Mouse (Mus musculus) MEL (cell line): ENCODE data around the gene Bmpr1a. TPM values are rescaled to one million over a fixed set of nuclear protein-coding genes. Genes with fewer than 3 reads are reported as not detected.

ENCODE experiments used
- DNase-seq: peaks from one replicate; pipeline ENCODE4 v3.0.0; 2011; ENCODE audit warnings: low read depth, low spot score
- H3K27ac ChIP-seq: 2 replicates; pipeline ENCODE4 v1.5.1; 2012; ENCODE audit warnings: low read depth, mild to moderate bottlenecking, control low read depth, low read length, moderate library complexity; ENCODE audit not compliant: control insufficient read depth
- H3K27me3 ChIP-seq, 2 experiments: fragments of 150-350 bp in 1 of 2; sonication (generic) in 1 of 2; 2 replicates each; pipeline ENCODE4 v1.6.1; 2012; ENCODE audit warnings: low read length in 2 of 2, mild to moderate bottlenecking in 2 of 2, improper control_type of control experiment in 1 of 2, moderate library complexity in 1 of 2; ENCODE audit not compliant: insufficient read depth in 2 of 2, control insufficient read depth in 1 of 2
- H3K36me3 ChIP-seq, 2 experiments: 2 replicates each; pipeline ENCODE4 v1.6.1; 2012 to 2014; ENCODE audit warnings: low read length in 2 of 2, improper control_type of control experiment in 1 of 2, inconsistent platforms in 1 of 2, mild to moderate bottlenecking in 1 of 2; ENCODE audit not compliant: insufficient read depth in 2 of 2, control insufficient read depth in 1 of 2
- H3K4me1 ChIP-seq, 2 experiments: fragments of 150-350 bp in 1 of 2; sonication (generic) in 1 of 2; 2 replicates each; pipeline ENCODE4 v1.6.1; 2012; ENCODE audit warnings: low read length in 2 of 2, improper control_type of control experiment in 1 of 2, mild to moderate bottlenecking in 1 of 2; ENCODE audit not compliant: insufficient read depth in 2 of 2, control insufficient read depth in 1 of 2
- H3K4me3 ChIP-seq, 2 experiments: fragments of 150-350 bp in 1 of 2; sonication (generic) in 1 of 2; 2 replicates each; pipeline ENCODE4 v1.5.1; 2012; ENCODE audit warnings: low read depth in 2 of 2, low read length in 2 of 2, mild to moderate bottlenecking in 2 of 2, moderate library complexity in 2 of 2, control low read depth in 1 of 2, improper control_type of control experiment in 1 of 2; ENCODE audit not compliant: control insufficient read depth in 1 of 2, insufficient read depth in 1 of 2
- H3K79me2 ChIP-seq: 2 replicates; pipeline ENCODE4 v1.6.1; 2012; ENCODE audit warnings: mild to moderate bottlenecking, low read length, moderate library complexity; ENCODE audit not compliant: control insufficient read depth, poor library complexity, insufficient read depth
- H3K9ac ChIP-seq: 2 replicates; pipeline ENCODE4 v1.6.1; 2012; ENCODE audit warnings: low read depth, mild to moderate bottlenecking, control low read depth, low read length, moderate library complexity; ENCODE audit not compliant: control insufficient read depth, poor library complexity, severe bottlenecking
- H3K9me3 ChIP-seq: fragments of 150-350 bp; sonication (generic); replicated peaks from 2 replicates; pipeline ENCODE4 v1.6.1; 2012; ENCODE audit warnings: mild to moderate bottlenecking, low read length, improper control_type of control experiment, moderate library complexity; ENCODE audit not compliant: insufficient read depth
- CHD1 ChIP-seq: IDR thresholded peaks from 2 replicates; pipeline ENCODE4 v1.6.1; 2012; ENCODE audit warnings: low read depth, mild to moderate bottlenecking, inconsistent platforms, low read length, improper control_type of control experiment
- CHD2 ChIP-seq: IDR thresholded peaks from 2 replicates; pipeline ENCODE4 v1.6.1; 2011; ENCODE audit warnings: low read length, improper control_type of control experiment
- CTCF ChIP-seq, 3 experiments: IDR thresholded peaks in 2 of 3; conservative IDR thresholded peaks in 1 of 3; 2 replicates each; pipeline ENCODE4 v1.5.1; 2011 to 2012; ENCODE audit warnings: low read length in 3 of 3, low read depth in 2 of 3, mild to moderate bottlenecking in 2 of 3, improper control_type of control experiment in 1 of 3, inconsistent platforms in 1 of 3, mixed read lengths in 1 of 3, moderate library complexity in 1 of 3; ENCODE audit not compliant: control insufficient read depth in 1 of 3, insufficient read depth in 1 of 3, poor library complexity in 1 of 3, severe bottlenecking in 1 of 3
- E2F4 ChIP-seq: IDR thresholded peaks from 2 replicates; pipeline ENCODE4 v1.6.1; 2011; ENCODE audit warnings: low read depth, low read length, improper control_type of control experiment, borderline replicate concordance
- ELF1 ChIP-seq: IDR thresholded peaks from 2 replicates; pipeline ENCODE4 v1.6.1; 2014; ENCODE audit warnings: low read depth, mild to moderate bottlenecking, inconsistent platforms, low read length, improper control_type of control experiment, moderate library complexity
- EP300 ChIP-seq, 2 experiments: IDR thresholded peaks; 2 replicates each; pipeline ENCODE4 v1.6.1; 2011; ENCODE audit warnings: improper control_type of control experiment in 2 of 2, low read length in 2 of 2, low read depth in 1 of 2, mild to moderate bottlenecking in 1 of 2
- ETS1 ChIP-seq: IDR thresholded peaks from 2 replicates; pipeline ENCODE4 v1.6.1; 2012; ENCODE audit warnings: low read depth, mild to moderate bottlenecking, inconsistent platforms, low read length, improper control_type of control experiment, moderate library complexity
- GABPA ChIP-seq: IDR thresholded peaks from 2 replicates; pipeline ENCODE4 v1.6.1; 2012; ENCODE audit warnings: low read depth, mild to moderate bottlenecking, inconsistent platforms, low read length, improper control_type of control experiment, moderate library complexity
- GATA1 ChIP-seq: IDR thresholded peaks from 2 replicates; pipeline ENCODE4 v1.6.1; 2011; ENCODE audit warnings: low read depth, low read length, improper control_type of control experiment
- JUND ChIP-seq: IDR thresholded peaks from 2 replicates; pipeline ENCODE4 v1.6.1; 2011; ENCODE audit warnings: low read depth, mild to moderate bottlenecking, improper control_type of control experiment, low read length
- KAT2A ChIP-seq: conservative IDR thresholded peaks from 2 replicates; pipeline ENCODE4 v1.6.1; 2012; ENCODE audit warnings: low read depth, low read length, improper control_type of control experiment, inconsistent platforms
- MEF2A ChIP-seq: IDR thresholded peaks from 2 replicates; pipeline ENCODE4 v1.6.1; 2014; ENCODE audit warnings: low read depth, mild to moderate bottlenecking, inconsistent platforms, low read length, improper control_type of control experiment; ENCODE audit not compliant: poor library complexity, insufficient replicate concordance, severe bottlenecking; ENCODE audit errors: extremely low read depth
- MYB ChIP-seq: IDR thresholded peaks from 2 replicates; pipeline ENCODE4 v1.6.1; 2011; ENCODE audit warnings: mild to moderate bottlenecking, low read depth, low read length, improper control_type of control experiment
- MYC ChIP-seq: IDR thresholded peaks from 2 replicates; pipeline ENCODE4 v1.6.1; 2011; ENCODE audit warnings: low read depth, mild to moderate bottlenecking, low read length, improper control_type of control experiment, moderate library complexity
- NELFE ChIP-seq: IDR thresholded peaks from 2 replicates; pipeline ENCODE4 v1.6.1; 2011; ENCODE audit warnings: low read depth, low read length, improper control_type of control experiment
- POLR2A ChIP-seq, 2 experiments: IDR thresholded peaks; 2 replicates each; pipeline ENCODE4 v1.6.1; 2011 to 2012; ENCODE audit warnings: low read length in 2 of 2, mild to moderate bottlenecking in 2 of 2, control low read depth in 1 of 2, improper control_type of control experiment in 1 of 2, low read depth in 1 of 2, moderate library complexity in 1 of 2; ENCODE audit not compliant: control insufficient read depth in 1 of 2, insufficient read depth in 1 of 2, poor library complexity in 1 of 2
- POLR2AphosphoS2 ChIP-seq: IDR thresholded peaks from 2 replicates; pipeline ENCODE4 v1.6.1; 2011; ENCODE audit warnings: low read length, improper control_type of control experiment
- RAD21 ChIP-seq: IDR thresholded peaks from 2 replicates; pipeline ENCODE4 v1.6.1; 2011; ENCODE audit warnings: mild to moderate bottlenecking, low read depth, low read length, improper control_type of control experiment
- RCOR1 ChIP-seq: IDR thresholded peaks from 2 replicates; pipeline ENCODE4 v1.6.1; 2012; ENCODE audit warnings: low read depth, mild to moderate bottlenecking, inconsistent platforms, low read length, improper control_type of control experiment
- SMC3 ChIP-seq: IDR thresholded peaks from 2 replicates; pipeline ENCODE4 v1.6.1; 2011; ENCODE audit warnings: low read depth, low read length, improper control_type of control experiment
- TAL1 ChIP-seq: IDR thresholded peaks from 2 replicates; pipeline ENCODE4 v1.6.1; 2012; ENCODE audit warnings: mild to moderate bottlenecking, inconsistent platforms, low read length, moderate library complexity, mixed read lengths
- TBP ChIP-seq: IDR thresholded peaks from 2 replicates; pipeline ENCODE4 v1.8.0; 2011; ENCODE audit warnings: low read depth, low read length, improper control_type of control experiment
- TCF12 ChIP-seq: IDR thresholded peaks from 2 replicates; pipeline ENCODE4 v1.6.1; 2014; ENCODE audit warnings: low read depth, mild to moderate bottlenecking, inconsistent platforms, low read length, improper control_type of control experiment, moderate library complexity
- UBTF ChIP-seq: IDR thresholded peaks from 2 replicates; pipeline ENCODE4 v1.6.1; 2012; ENCODE audit warnings: low read depth, mild to moderate bottlenecking, inconsistent platforms, low read length, improper control_type of control experiment, moderate library complexity, borderline replicate concordance; ENCODE audit not compliant: insufficient read depth
- USF1 ChIP-seq: IDR thresholded peaks from 2 replicates; pipeline ENCODE4 v1.6.1; 2014; ENCODE audit warnings: low read depth, mild to moderate bottlenecking, inconsistent platforms, low read length, improper control_type of control experiment, moderate library complexity
- ZKSCAN1 ChIP-seq: IDR thresholded peaks from 2 replicates; pipeline ENCODE4 v1.6.1; 2012; ENCODE audit warnings: low read depth, mild to moderate bottlenecking, inconsistent platforms, low read length, improper control_type of control experiment, moderate library complexity
- ZMIZ1 ChIP-seq: IDR thresholded peaks from 2 replicates; pipeline ENCODE4 v1.6.1; 2012; ENCODE audit warnings: low read depth, mild to moderate bottlenecking, inconsistent platforms, low read length, improper control_type of control experiment, moderate library complexity
- ZNF384 ChIP-seq: IDR thresholded peaks from 2 replicates; pipeline ENCODE4 v1.6.1; 2012; ENCODE audit warnings: low read depth, mild to moderate bottlenecking, inconsistent platforms, low read length, improper control_type of control experiment
- polyA plus RNA-seq, 2 experiments: library from polyadenylated mRNA; stranded (reverse) in 1 of 2; unstranded in 1 of 2; fragments of >175 nt in 1 of 2; fragments of >200 nt in 1 of 2; gene quantifications; 2 replicates each; pipeline versions ENCODE4 v1.2.1 to v1.2.4; 2012; ENCODE audit warnings: low replicate concordance in 2 of 2, low read depth in 1 of 2; ENCODE audit not compliant: insufficient read length in 2 of 2, insufficient read depth in 1 of 2, missing spikeins in 1 of 2
- total RNA-seq: library from RNA; depleted of rRNA; stranded (reverse); fragments of 300-350 nt; gene quantifications from 2 replicates; pipeline ENCODE4 v1.2.3, GENCODE M21; 2012

The Bmpr1a gene
- total and polyA plus RNA-seq, 3 experiments: 3.1 TPM; not detected in 1

- H3K4me1 ChIP-seq: peaks cover 0 to 2% of the 10 kb centered on the region in 2 experiments; a peak in 1 of 4 replicates
- peak; percentile 68 for DNase-seq
- H3K9me3 ChIP-seq: no peaks in the 10 kb centered on the region
- H3K36me3 ChIP-seq: no peaks in the 10 kb centered on the region
- no peaks in the 10 kb centered on the region for H3K79me2 ChIP-seq
- H3K27ac ChIP-seq: peak overlapping the region; percentile 45; the same call in 1 of the 2 replicates
- no peak overlapping the region for H3K9ac ChIP-seq
- no peaks in the 10 kb centered on the region for H3K27me3 ChIP-seq
- TF ChIP-seq ZKSCAN1 (no peak), USF1 (peak; percentile 40; the same call in 1 of the 2 replicates), EP300 (IDR thresholded peaks at IDR 0.05; ENCODE audit: low read depth in 1 of 2, low read length in 2 of 2) (peak; percentile 64 to 76; a peak in 3 of 4 replicates), UBTF (no peak), MYB (no peak), CHD1 (no peak), GATA1 (peak; percentile 55; the same call in 1 of the 2 replicates), CHD2 (no peak), E2F4 (no peak), MYC (no peak), TAL1 (no peak), SMC3 (no peak), POLR2AphosphoS2 (no peak), TCF12 (peak; percentile 26; the same call in 1 of the 2 replicates), POLR2A (IDR thresholded peaks at IDR 0.05; ENCODE audit: control insufficient read depth in 1 of 2, insufficient read depth in 1 of 2, low read depth in 1 of 2, low read length in 2 of 2, poor library complexity in 1 of 2) (no peak), MEF2A (no peak), RAD21 (no peak), ZNF384 (no peak), JUND (no peak), KAT2A (no peak), TBP (no peak), GABPA (no peak), ETS1 (peak; percentile 34; the same call in 1 of the 2 replicates), CTCF (IDR thresholded peaks at IDR 0.05 in 2 of 3, conservative IDR thresholded peaks at IDR 0.05 in 1 of 3; ENCODE audit: control insufficient read depth in 1 of 3, insufficient read depth in 1 of 3, low read depth in 2 of 3, low read length in 3 of 3, poor library complexity in 1 of 3, severe bottlenecking in 1 of 3) (no peak), ZMIZ1 (no peak), ELF1 (no peak), NELFE (no peak), RCOR1 (0 out of 2 replicates have a peak, but pooled peaks have one; percentile 16)
- no peak overlapping the region for H3K4me3 ChIP-seq
These were observed 120.0 kb downstream of the Bmpr1a start for GRCm38 (mm10) chr14:34382921-34383704.
